Mouse (Mus musculus): ENCODE results near the gene Stx11.
"Not testable (repeated sequence)": the region's sequence is repeated elsewhere in the genome, so short reads cannot be mapped to it uniquely, and the experiment has no call there.

Gene Stx11

DNA sequence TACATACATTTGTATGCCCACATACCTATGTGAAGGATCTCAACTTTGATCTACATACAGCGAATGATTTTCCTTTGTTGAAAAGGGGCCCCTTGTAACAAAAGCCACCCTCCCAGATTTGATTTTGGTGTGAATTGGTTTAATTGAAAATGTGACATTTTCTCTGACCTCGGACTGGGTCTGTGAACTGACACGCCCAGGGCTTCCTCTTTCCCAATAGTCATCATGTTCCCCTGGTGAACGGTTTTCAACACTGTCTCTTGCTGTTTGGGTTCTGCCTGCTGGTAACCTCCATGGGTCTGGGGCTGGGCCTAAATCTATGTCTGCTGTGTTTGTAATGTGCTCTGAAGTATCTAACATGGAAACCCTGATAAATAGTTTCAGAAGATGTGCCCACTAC is 6.8 kb downstream of the Stx11 start:
- no peak for DNase-seq

DNA sequence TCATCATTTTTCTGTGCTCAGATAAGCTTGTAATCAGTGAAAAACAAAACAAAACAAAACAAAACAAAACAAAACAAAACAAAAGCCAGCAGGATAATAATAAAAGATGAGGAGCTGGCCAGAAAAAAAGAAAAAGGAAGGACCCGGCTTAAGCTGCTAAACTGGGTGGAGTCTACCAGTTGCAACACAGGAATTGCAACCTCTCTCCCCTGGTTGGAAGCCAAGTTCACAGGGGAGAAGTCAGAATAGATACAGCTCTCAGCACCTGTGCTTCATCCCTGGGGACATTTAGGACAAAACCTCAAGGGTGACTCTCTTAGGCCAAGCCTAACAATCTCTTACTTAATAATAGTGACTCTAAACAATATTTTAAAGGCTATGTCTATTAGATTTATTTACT is 8.3 kb downstream of the Stx11 start:
- no peak for DNase-seq

DNA sequence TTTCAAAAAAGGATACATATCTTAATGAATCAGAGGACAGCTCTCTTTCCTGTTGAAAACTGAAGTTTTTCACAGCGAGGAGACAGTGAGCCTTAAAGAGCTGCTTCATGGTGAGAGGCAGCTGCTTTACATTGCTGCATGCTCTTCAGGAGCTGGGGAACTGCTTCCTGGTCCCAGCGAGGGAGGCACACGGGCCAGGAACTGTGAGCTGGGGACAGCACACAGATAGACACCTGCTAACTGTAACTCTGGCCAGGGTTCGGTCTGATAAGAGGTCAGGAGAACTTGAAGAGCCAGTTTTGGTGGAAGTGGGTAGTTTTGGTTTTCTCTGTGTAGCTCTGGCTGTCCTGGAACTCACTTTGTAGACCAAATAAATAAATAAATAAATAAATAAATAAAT is 12.7 kb downstream of the Stx11 start:
- DNase-seq: not testable (repeated sequence)

DNA sequence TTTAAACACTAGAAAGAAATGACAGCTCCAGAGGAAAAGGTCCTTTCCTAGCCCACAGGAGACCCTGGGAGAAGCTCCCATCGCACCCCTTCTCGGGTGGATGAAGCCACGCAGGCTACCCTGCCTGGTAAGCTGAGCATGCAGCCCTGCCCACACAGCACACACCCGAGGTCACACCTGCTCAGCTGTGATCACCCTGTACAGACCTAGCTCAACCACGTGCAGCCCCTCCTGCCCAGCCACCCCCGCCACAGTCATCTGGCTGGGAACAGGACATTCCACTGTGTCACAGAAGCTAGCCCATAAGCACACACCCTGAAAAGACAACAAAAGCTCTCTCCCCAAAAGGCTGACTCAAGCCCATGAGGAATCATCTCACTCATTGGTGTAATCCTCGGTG is 14.8 kb downstream of the Stx11 start:
- no peak for DNase-seq

DNA sequence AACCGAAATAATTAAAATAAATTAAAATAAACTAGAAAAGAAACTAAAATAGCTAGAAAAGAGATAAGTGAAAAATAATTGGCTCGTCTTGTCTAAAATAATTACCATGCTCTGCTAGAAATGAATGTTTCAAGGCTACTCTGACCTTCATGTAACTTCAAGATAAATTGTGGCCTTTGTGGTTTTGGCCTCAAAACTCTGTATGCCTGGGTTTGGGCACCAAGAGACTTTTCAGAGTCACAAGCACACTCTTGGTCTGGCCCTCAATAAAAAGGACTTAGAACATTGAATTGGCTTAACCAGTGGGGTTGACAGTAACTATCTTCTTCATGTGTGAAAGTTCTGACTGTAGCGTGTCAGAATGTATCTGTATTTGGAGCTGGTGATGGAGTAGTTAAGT is 16.5 kb downstream of the Stx11 start:
- no peak for DNase-seq

DNA sequence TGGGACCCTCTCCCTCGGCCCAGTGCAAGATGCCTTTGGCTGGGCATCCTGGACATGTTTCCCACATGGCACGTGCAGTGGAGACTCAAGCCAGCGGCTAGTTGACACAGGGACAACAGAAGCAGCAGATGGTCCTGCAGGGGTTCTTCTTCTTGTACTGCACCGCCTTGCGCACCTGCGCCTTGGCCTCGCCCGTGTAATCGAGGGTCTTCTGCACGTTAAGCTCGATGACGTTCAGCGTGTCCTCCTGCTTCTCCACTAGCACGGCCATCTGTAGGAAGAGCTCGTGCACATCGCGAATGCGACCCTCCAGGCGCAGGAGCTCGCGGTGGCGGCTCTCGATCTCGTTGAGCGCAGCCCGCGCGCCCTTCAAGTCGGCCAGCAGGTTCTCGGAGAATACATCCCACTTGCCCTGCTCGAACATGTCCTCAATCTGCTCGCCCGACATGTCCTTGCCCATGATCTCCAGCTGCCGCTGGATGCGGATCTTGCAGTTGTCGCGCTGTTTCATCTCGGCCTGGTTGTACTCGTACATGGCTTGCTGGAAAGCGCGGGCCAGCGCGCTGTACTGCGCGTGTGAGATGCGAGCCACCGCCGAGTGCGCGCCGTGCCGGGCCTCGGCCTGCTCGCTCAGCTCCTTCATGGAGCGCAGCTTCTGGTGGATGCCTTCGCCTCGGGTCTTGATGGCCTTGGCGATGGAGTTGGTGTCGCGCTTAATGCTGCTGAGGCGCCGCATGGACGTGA is 22.9 kb downstream of the Stx11 start:
- peak; percentile 58 to 70 for DNase-seq

DNA sequence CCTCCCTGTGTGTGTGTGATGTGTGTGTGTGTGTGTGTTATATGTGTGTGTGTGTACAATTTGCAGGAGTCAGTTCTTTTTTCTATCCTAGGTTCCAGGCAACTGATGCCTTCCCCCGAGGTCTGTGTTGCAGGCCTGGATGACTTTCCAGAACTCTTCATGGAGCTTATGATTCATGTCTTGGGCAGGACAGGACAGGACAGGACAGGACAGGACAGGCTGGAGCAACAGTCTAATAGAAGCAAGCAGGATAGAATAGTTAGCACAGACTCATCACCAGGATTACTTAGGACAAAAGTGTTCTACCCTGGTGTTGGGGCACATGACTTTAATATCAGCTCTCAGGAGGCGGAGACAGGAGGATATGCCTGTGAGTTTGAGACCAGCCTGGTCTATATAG is 25.3 kb downstream of the Stx11 start:
- DNase-seq: no peak

DNA sequence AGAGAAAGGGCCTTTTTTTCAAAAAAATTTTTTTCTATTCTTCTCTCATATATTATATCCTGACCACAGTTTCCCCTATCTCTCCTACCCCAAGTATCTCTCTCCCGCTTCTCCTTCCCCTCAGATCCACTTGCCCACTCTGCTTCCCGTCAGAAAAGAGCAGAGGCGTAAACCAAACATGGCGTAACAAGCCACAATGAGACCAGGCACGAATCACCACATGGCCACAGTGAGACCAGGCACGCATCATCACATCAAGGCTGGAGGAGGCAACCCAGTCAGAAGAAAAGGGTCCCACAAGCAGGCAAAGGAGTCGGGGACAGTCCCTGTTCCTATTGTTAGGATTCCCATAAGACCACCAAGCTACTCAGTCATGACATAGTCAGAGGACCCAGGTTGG is 28.0 kb downstream of the Stx11 start:
- no peak for DNase-seq

DNA sequence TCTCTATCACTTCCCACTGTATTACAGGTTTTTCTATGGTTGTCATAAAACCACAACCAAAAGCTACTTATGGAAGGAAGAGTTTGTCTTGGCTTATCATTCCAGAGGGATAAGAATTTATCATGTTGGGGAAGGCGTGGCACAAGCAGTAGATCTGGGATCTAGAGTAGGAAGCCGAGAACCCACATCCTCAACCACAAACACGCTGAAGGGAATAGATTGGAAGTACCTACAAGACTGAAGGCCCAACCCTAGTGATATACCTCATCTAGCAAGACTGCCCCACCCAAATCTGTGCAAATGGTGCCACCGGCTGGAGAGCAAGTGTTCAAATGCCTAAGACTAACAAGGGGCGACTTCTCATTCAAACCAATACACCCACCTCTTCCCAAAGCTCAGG is 28.5 kb downstream of the Stx11 start:
- DNase-seq: no peak

DNA sequence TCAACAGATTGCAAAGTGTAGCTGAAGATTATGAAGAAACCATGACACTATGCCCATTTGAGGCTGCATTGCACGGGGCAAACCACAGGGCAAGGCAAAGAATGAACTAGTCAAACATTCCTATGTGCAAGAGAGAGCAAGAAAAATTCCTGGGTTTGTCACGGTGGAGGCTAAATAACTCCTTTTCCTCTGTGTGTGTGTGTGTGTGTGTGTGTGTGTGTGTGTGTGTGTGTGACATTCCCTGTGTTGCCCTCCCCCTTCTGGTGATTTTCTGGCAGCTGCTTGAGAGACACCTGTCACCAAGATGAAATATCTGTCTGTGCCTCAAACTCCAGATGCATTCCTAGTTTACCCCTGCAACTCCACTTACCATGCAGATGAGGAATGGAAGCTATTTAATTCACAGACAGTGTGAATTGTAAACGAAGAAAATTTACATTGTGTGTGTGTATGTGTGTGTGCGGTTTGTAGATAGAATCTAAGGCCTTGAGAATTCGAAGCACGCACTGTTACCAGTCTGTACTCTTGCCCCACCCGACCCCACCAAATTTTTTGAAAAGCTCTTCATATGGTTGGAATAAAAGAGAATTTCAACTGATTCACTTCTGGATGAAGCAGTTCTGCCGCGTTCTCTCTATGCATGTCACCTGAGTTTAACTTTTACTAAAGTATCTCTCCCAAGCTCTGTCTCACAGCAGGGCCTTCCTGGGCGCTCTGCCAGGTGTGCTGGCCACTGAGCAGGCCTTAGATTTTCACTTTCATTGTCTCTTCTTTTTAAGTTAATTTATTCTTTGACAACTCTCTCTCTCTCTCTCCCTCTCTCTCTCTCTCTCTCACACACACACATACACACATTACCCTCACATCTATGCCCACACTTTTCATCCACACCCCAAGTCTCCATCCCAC is 32.4 kb downstream of the Stx11 start:
- peak; percentile 35 to 47 for DNase-seq

DNA sequence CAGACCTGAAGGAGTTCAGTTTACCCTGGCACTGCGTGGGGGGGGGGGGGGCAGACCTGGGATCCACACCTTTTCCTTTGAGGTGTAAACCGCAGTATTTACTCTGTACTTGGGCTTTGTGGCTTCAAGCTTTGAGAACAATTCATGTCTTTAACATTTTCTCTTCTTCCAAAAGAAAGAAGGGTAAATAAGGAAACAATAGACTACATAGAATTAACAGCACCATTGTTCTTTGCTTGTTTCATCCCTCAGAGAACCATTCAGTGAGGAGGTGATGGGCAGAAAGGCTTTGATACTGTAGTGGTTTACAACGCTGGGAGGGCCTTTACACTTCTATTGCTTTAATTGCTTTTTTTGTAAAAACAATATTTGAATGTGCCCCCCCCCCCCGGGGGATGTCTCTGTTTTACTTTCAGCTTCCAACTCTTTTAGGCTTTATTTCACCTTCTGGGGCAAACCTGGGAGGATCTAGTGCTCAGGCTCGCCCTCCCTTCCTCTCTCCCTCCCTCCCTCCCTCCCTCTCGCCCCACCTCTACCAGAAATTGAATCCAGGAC is 33.7 kb downstream of the Stx11 start:
- DNase-seq: no peak

DNA sequence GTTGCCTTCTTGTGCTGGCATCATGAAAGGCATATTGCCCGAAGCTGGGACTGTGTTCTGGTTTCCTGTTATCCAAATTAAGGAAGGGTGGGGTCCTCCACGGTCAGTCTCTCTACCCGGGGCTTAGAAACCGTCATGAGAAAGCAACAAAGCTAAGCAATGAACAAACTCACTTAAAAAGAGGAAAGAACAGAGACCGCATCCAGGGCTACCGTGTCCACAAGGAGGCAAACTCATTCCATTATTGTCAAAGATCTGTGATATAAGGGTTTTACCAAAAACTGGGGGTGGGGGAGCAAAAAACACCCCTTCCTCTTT is 34.3 kb downstream of the Stx11 start:
- no peak for DNase-seq

DNA sequence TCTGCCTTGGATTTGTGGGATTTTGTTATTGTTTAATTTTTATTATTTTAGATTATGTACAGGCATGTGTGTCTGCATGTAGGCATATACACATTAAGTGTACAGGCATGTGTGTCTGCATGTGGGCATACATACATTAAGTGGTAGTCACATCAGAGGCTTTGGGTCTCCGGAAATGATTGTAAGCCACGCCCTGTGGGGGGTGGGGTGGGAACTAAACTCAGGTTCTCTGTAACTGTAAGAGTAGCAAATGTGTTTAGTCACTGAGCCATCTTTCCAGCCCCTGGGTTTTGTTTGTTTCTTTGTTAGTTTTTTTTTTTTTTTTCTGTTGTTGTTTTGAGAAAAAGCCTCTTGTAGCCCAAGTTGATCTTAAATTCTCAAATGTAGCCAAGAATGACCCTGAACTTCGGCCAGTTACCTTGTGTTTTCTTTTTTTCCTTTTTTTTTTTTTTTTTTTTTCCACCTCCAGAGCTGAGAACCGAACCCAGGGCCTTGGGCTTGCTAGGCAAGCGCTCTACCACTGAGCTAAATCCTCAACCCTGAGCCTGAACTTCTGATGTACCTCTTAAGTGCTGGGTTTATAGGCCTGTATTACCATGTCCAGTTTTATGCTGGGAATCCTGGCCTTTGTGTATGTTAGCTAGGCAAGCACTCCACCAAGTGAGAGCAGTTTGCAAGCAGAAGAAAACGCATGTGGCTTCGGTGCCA is 34.8 kb downstream of the Stx11 start:
- no peak for DNase-seq

DNA sequence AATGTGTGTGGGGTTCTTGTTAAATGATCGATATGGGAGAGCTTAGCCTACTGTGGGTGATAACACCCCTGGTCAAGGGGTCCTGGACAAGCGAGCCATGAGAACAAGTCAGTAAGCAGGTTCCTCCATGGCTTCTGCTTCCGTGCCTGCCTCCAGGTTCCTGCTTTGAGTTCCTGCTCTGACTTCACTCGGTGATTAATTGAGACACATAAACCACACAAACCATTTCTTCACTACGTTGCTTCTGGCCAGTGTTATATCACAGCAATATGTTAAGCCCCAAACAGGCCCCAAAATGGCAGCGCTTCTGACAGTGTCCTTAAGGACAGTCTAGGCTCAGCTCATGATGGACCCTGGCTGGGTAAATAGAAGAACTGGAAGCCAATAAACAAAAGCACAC is 35.9 kb downstream of the Stx11 start:
- DNase-seq: no peak

DNA sequence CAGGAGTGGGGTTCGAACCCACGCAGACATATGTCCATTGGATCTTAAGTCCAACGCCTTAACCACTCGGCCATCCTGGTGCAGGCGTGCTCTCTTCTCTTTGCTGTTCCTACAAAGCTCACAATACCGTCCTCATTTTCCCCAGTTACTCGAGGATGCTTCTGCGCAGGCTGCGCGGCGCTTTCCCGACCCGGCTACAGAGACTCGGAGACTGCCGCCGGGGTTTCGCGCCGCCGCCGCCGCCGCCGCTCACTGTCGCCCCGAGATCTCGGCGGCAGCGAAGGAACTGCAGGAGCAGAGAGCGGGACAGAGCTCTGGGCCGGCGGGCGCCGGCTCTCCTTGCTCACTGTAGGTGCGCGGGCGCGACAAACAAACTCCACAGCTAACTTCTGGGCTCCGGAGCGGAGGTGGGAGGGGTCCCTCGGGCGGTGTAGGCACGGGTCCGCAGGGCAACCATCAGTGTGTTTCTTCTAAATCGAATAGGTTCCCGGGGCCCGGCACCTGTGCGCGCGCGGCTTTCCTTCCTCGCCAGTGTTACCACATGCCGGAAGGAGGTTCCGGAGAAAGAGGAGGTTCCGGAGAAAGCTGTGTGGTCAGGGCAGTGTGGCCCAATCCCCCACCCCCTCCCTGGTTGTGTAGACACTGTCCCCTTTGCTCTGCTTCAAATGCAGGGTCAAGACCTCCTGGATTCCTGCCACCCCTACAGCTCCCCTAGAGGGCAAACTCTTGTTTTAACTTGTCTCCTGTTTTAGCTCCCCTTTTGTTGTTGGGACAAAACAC is 41.3 kb downstream of the Stx11 start:
- peak; percentile 95 to 96 for DNase-seq

DNA sequence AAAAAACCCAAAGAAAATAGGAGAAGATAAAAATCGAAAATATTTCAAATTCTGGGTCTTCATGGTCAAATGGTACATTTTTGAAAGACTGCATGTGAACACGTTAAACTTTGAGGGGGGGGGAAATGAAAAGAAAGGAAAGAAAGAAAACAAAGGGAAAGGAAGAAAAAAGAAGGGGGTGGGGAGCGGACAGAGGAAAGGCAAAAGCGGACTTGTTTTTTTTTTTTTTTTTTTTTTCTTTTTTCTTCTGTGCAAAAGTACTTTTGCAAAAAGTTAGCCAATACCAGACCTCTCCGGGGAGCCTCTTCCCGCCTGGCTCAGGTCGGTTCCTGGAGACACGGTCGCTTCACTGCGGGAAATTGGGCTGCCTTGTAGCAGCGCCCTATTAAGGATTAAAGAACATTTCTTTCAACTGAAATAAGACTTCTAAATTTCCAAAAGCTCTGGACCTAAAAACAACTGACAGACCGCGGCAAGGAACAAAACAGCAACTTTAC is 42.0 kb downstream of the Stx11 start:
- DNase-seq: no peak

DNA sequence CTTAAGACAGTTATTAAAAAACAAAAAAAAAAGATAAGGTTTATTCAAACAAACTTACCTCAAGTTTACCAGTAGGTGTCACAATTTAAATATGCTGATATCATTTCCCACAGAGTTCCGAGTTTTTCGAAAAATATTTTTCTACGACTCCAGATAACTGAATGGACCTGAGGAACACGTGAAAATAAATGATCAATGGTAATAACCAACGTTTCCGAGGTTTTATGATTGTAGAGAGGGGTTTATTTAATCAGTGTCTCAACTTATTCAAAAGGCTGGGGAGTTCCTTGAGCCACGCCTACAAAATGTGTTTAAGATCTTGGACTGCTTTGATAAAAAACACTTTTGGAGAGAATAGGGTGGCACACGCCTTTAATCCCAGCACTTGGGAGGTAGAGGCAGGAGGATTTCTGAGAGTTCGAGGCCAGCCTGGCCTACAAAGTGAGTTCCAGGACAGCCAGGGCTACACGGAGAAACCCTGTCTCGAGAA is 42.5 kb downstream of the Stx11 start:
- DNase-seq: peak; percentile 35 to 49

DNA sequence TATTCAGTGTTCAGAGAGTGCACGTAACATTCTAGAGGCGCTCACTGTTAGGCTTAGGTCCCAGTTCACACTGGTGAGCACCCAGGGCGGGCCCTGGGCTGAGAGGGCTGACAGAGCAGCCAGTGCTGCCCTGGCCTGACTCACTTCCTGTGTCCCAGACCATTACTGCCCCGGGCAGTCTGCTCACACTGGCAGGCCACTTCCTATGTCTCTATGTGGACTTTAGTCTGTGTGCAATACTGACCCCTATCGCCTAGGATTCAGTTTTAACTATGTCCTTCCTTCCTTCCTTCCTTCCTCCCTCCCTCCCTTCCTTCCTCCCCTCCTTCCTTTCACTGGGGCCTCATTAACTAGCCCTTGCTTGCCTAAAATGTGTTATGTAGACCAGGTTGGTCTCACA is 44.8 kb downstream of the Stx11 start:
- DNase-seq: peak; percentile 41 to 73

DNA sequence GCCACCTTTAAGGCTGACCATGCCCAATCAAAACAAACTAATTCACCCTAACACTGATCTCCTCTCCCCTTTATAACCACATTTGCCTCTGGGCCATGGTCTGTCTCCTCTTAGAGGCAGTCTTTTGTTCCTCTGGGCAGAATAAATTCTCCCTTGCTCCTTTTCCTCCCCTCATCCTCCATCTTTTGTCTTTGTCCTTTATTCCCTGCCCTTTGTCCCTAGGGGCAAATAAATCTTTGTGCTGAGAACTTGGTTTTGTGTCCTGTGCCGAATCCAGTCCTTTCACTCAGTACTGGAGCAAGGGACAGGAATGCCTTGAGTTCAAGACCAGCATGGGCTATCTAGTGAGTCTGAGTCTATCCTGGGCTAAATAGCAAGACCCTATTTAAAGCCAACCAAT is 46.5 kb downstream of the Stx11 start:
- no peak for DNase-seq

DNA sequence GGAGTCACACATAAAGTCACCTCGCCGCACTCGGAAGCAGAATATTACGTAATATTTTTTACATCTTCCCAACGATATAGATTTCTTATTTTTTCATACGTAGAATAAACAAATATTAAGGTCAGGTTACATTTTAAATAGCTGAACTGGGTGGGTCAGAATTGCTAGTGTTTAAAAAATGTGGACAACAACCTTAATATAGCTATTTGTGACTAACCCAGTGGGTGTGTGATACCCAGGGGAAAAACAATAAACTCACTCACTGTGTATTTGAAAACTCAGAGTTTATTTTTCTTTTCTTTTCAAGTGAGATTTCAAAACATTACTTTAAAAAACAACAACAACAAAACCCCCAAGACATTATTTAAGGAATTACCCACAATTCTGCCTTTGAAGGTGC is 47.7 kb downstream of the Stx11 start:
- DNase-seq: no peak

DNA sequence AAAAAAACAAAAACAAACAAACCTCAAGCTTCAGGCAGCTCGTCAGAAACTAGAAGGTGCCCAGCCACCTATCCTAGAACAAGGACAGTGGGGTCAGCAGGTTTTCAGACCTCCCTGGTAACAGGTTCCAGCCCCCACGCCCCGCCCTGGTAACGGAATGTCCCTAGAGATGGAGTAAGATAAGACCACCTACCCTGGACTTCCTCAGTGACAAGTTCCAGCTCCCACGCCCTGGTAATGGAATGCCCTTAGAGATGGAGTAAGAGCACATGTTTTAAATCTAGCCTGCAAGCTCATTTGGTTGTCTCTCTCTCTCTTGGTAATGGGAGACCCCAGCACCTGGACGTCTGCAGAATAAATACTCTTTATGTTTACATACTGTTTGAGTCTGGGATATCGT is 48.3 kb downstream of the Stx11 start:
- no peak for DNase-seq

DNA sequence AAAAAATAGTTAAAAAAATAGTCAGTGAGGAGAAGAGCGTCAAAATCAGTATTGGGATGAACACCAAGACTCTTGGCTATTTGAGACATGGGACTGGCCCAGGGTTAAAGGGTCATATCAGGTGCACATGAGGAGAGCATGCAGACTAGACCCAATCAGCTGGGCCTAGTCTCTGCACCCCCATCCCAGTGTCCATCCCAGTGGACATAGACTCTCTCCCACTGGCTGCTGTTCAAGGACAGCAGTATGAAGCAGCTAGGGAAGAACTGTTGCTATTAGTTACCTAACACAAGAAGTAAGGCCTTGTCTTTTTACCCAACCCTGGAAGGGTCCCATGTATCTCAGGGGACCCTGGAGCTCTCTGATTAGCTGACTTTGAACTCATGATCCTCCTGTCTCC is 49.9 kb downstream of the Stx11 start:
- no peak for DNase-seq
